Mouse (Mus musculus) MEL (cell line): Measurements from ENCODE around the gene Tollip. TPM values are rescaled to one million over a fixed set of nuclear protein-coding genes. Genes with fewer than 3 reads are reported as not detected.

ENCODE experiments used
- DNase-seq: peaks from one replicate; pipeline ENCODE4 v3.0.0; 2011; ENCODE audit warnings: low read depth, low spot score
- H3K27ac ChIP-seq: 2 replicates; pipeline ENCODE4 v1.5.1; 2012; ENCODE audit warnings: low read depth, mild to moderate bottlenecking, control low read depth, low read length, moderate library complexity; ENCODE audit not compliant: control insufficient read depth
- H3K27me3 ChIP-seq, 2 experiments: fragments of 150-350 bp in 1 of 2; sonication (generic) in 1 of 2; 2 replicates each; pipeline ENCODE4 v1.6.1; 2012; ENCODE audit warnings: low read length in 2 of 2, mild to moderate bottlenecking in 2 of 2, improper control_type of control experiment in 1 of 2, moderate library complexity in 1 of 2; ENCODE audit not compliant: insufficient read depth in 2 of 2, control insufficient read depth in 1 of 2
- H3K36me3 ChIP-seq, 2 experiments: 2 replicates each; pipeline ENCODE4 v1.6.1; 2012 to 2014; ENCODE audit warnings: low read length in 2 of 2, improper control_type of control experiment in 1 of 2, inconsistent platforms in 1 of 2, mild to moderate bottlenecking in 1 of 2; ENCODE audit not compliant: insufficient read depth in 2 of 2, control insufficient read depth in 1 of 2
- H3K4me1 ChIP-seq, 2 experiments: fragments of 150-350 bp in 1 of 2; sonication (generic) in 1 of 2; 2 replicates each; pipeline ENCODE4 v1.6.1; 2012; ENCODE audit warnings: low read length in 2 of 2, improper control_type of control experiment in 1 of 2, mild to moderate bottlenecking in 1 of 2; ENCODE audit not compliant: insufficient read depth in 2 of 2, control insufficient read depth in 1 of 2
- H3K4me3 ChIP-seq, 2 experiments: fragments of 150-350 bp in 1 of 2; sonication (generic) in 1 of 2; 2 replicates each; pipeline ENCODE4 v1.5.1; 2012; ENCODE audit warnings: low read depth in 2 of 2, low read length in 2 of 2, mild to moderate bottlenecking in 2 of 2, moderate library complexity in 2 of 2, control low read depth in 1 of 2, improper control_type of control experiment in 1 of 2; ENCODE audit not compliant: control insufficient read depth in 1 of 2, insufficient read depth in 1 of 2
- H3K79me2 ChIP-seq: 2 replicates; pipeline ENCODE4 v1.6.1; 2012; ENCODE audit warnings: mild to moderate bottlenecking, low read length, moderate library complexity; ENCODE audit not compliant: control insufficient read depth, poor library complexity, insufficient read depth
- H3K9ac ChIP-seq: 2 replicates; pipeline ENCODE4 v1.6.1; 2012; ENCODE audit warnings: low read depth, mild to moderate bottlenecking, control low read depth, low read length, moderate library complexity; ENCODE audit not compliant: control insufficient read depth, poor library complexity, severe bottlenecking
- H3K9me3 ChIP-seq: fragments of 150-350 bp; sonication (generic); replicated peaks from 2 replicates; pipeline ENCODE4 v1.6.1; 2012; ENCODE audit warnings: mild to moderate bottlenecking, low read length, improper control_type of control experiment, moderate library complexity; ENCODE audit not compliant: insufficient read depth
- CHD2 ChIP-seq: IDR thresholded peaks from 2 replicates; pipeline ENCODE4 v1.6.1; 2011; ENCODE audit warnings: low read length, improper control_type of control experiment
- CTCF ChIP-seq, 3 experiments: IDR thresholded peaks in 2 of 3; conservative IDR thresholded peaks in 1 of 3; 2 replicates each; pipeline ENCODE4 v1.5.1; 2011 to 2012; ENCODE audit warnings: low read length in 3 of 3, low read depth in 2 of 3, mild to moderate bottlenecking in 2 of 3, improper control_type of control experiment in 1 of 3, inconsistent platforms in 1 of 3, mixed read lengths in 1 of 3, moderate library complexity in 1 of 3; ENCODE audit not compliant: control insufficient read depth in 1 of 3, insufficient read depth in 1 of 3, poor library complexity in 1 of 3, severe bottlenecking in 1 of 3
- E2F4 ChIP-seq: IDR thresholded peaks from 2 replicates; pipeline ENCODE4 v1.6.1; 2011; ENCODE audit warnings: low read depth, low read length, improper control_type of control experiment, borderline replicate concordance
- ELF1 ChIP-seq: IDR thresholded peaks from 2 replicates; pipeline ENCODE4 v1.6.1; 2014; ENCODE audit warnings: low read depth, mild to moderate bottlenecking, inconsistent platforms, low read length, improper control_type of control experiment, moderate library complexity
- EP300 ChIP-seq, 2 experiments: IDR thresholded peaks; 2 replicates each; pipeline ENCODE4 v1.6.1; 2011; ENCODE audit warnings: improper control_type of control experiment in 2 of 2, low read length in 2 of 2, low read depth in 1 of 2, mild to moderate bottlenecking in 1 of 2
- GABPA ChIP-seq: IDR thresholded peaks from 2 replicates; pipeline ENCODE4 v1.6.1; 2012; ENCODE audit warnings: low read depth, mild to moderate bottlenecking, inconsistent platforms, low read length, improper control_type of control experiment, moderate library complexity
- GATA1 ChIP-seq: IDR thresholded peaks from 2 replicates; pipeline ENCODE4 v1.6.1; 2011; ENCODE audit warnings: low read depth, low read length, improper control_type of control experiment
- JUND ChIP-seq: IDR thresholded peaks from 2 replicates; pipeline ENCODE4 v1.6.1; 2011; ENCODE audit warnings: low read depth, mild to moderate bottlenecking, improper control_type of control experiment, low read length
- MAX ChIP-seq: IDR thresholded peaks from 2 replicates; pipeline ENCODE4 v1.6.1; 2011; ENCODE audit warnings: low read length, improper control_type of control experiment
- MAZ ChIP-seq: IDR thresholded peaks from 2 replicates; pipeline ENCODE4 v1.6.1; 2012; ENCODE audit warnings: low read depth, mild to moderate bottlenecking, inconsistent platforms, low read length, improper control_type of control experiment
- MEF2A ChIP-seq: IDR thresholded peaks from 2 replicates; pipeline ENCODE4 v1.6.1; 2014; ENCODE audit warnings: low read depth, mild to moderate bottlenecking, inconsistent platforms, low read length, improper control_type of control experiment; ENCODE audit not compliant: poor library complexity, insufficient replicate concordance, severe bottlenecking; ENCODE audit errors: extremely low read depth
- MXI1 ChIP-seq: IDR thresholded peaks from 2 replicates; pipeline ENCODE4 v1.6.1; 2011; ENCODE audit warnings: mild to moderate bottlenecking, low read depth, low read length, improper control_type of control experiment
- MYB ChIP-seq: IDR thresholded peaks from 2 replicates; pipeline ENCODE4 v1.6.1; 2011; ENCODE audit warnings: mild to moderate bottlenecking, low read depth, low read length, improper control_type of control experiment
- MYC ChIP-seq: IDR thresholded peaks from 2 replicates; pipeline ENCODE4 v1.6.1; 2011; ENCODE audit warnings: low read depth, mild to moderate bottlenecking, low read length, improper control_type of control experiment, moderate library complexity
- NELFE ChIP-seq: IDR thresholded peaks from 2 replicates; pipeline ENCODE4 v1.6.1; 2011; ENCODE audit warnings: low read depth, low read length, improper control_type of control experiment
- POLR2AphosphoS2 ChIP-seq: IDR thresholded peaks from 2 replicates; pipeline ENCODE4 v1.6.1; 2011; ENCODE audit warnings: low read length, improper control_type of control experiment
- POLR2AphosphoS5 ChIP-seq: IDR thresholded peaks from 2 replicates; pipeline ENCODE4 v1.6.1; 2012; ENCODE audit warnings: low read depth, borderline replicate concordance, mild to moderate bottlenecking, inconsistent platforms, low read length, moderate library complexity, mixed read lengths
- RAD21 ChIP-seq: IDR thresholded peaks from 2 replicates; pipeline ENCODE4 v1.6.1; 2011; ENCODE audit warnings: mild to moderate bottlenecking, low read depth, low read length, improper control_type of control experiment
- RCOR1 ChIP-seq: IDR thresholded peaks from 2 replicates; pipeline ENCODE4 v1.6.1; 2012; ENCODE audit warnings: low read depth, mild to moderate bottlenecking, inconsistent platforms, low read length, improper control_type of control experiment
- SMC3 ChIP-seq: IDR thresholded peaks from 2 replicates; pipeline ENCODE4 v1.6.1; 2011; ENCODE audit warnings: low read depth, low read length, improper control_type of control experiment
- TAL1 ChIP-seq: IDR thresholded peaks from 2 replicates; pipeline ENCODE4 v1.6.1; 2012; ENCODE audit warnings: mild to moderate bottlenecking, inconsistent platforms, low read length, moderate library complexity, mixed read lengths
- TBP ChIP-seq: IDR thresholded peaks from 2 replicates; pipeline ENCODE4 v1.8.0; 2011; ENCODE audit warnings: low read depth, low read length, improper control_type of control experiment
- TCF12 ChIP-seq: IDR thresholded peaks from 2 replicates; pipeline ENCODE4 v1.6.1; 2014; ENCODE audit warnings: low read depth, mild to moderate bottlenecking, inconsistent platforms, low read length, improper control_type of control experiment, moderate library complexity
- USF1 ChIP-seq: IDR thresholded peaks from 2 replicates; pipeline ENCODE4 v1.6.1; 2014; ENCODE audit warnings: low read depth, mild to moderate bottlenecking, inconsistent platforms, low read length, improper control_type of control experiment, moderate library complexity
- USF2 ChIP-seq, 2 experiments: IDR thresholded peaks; 2 replicates each; pipeline ENCODE4 v1.6.1; 2011 to 2012; ENCODE audit warnings: improper control_type of control experiment in 2 of 2, low read length in 2 of 2, borderline replicate concordance in 1 of 2, inconsistent platforms in 1 of 2, low read depth in 1 of 2, mild to moderate bottlenecking in 1 of 2; ENCODE audit not compliant: insufficient read depth in 1 of 2
- ZKSCAN1 ChIP-seq: IDR thresholded peaks from 2 replicates; pipeline ENCODE4 v1.6.1; 2012; ENCODE audit warnings: low read depth, mild to moderate bottlenecking, inconsistent platforms, low read length, improper control_type of control experiment, moderate library complexity
- ZMIZ1 ChIP-seq: IDR thresholded peaks from 2 replicates; pipeline ENCODE4 v1.6.1; 2012; ENCODE audit warnings: low read depth, mild to moderate bottlenecking, inconsistent platforms, low read length, improper control_type of control experiment, moderate library complexity
- ZNF384 ChIP-seq: IDR thresholded peaks from 2 replicates; pipeline ENCODE4 v1.6.1; 2012; ENCODE audit warnings: low read depth, mild to moderate bottlenecking, inconsistent platforms, low read length, improper control_type of control experiment
- polyA plus RNA-seq, 2 experiments: library from polyadenylated mRNA; stranded (reverse) in 1 of 2; unstranded in 1 of 2; fragments of >175 nt in 1 of 2; fragments of >200 nt in 1 of 2; gene quantifications; 2 replicates each; pipeline versions ENCODE4 v1.2.1 to v1.2.4; 2012; ENCODE audit warnings: low replicate concordance in 2 of 2, low read depth in 1 of 2; ENCODE audit not compliant: insufficient read length in 2 of 2, insufficient read depth in 1 of 2, missing spikeins in 1 of 2
- total RNA-seq: library from RNA; depleted of rRNA; stranded (reverse); fragments of 300-350 nt; gene quantifications from 2 replicates; pipeline ENCODE4 v1.2.3, GENCODE M21; 2012

Gene Tollip
- total and polyA plus RNA-seq, 3 experiments: 35.6 to 63.8 (median 53.4) TPM

GRCm38 (mm10) chr7:141878813-141879212, 39.5 kb downstream of the Tollip start:
- H3K4me3 ChIP-seq: no peak overlapping the region

GRCm38 (mm10) chr7:141874891-141875290, 43.4 kb downstream of the Tollip start:
- no peaks in the 10 kb centered on the region for H3K36me3 ChIP-seq
- H3K4me1 ChIP-seq: no peaks in the 10 kb centered on the region
- no peaks in the 10 kb centered on the region for H3K27me3 ChIP-seq
- H3K27ac ChIP-seq: no peak overlapping the region
- DNase-seq: no peak
- TF ChIP-seq RAD21 (no peak), POLR2AphosphoS2 (no peak), EP300 (IDR thresholded peaks at IDR 0.05; ENCODE audit: low read depth in 1 of 2, low read length in 2 of 2) (no peak), MAX (no peak), MYC (no peak), RCOR1 (no peak), MXI1 (no peak), JUND (no peak), MYB (no peak), TBP (no peak), TCF12 (no peak), E2F4 (no peak), GATA1 (no peak), NELFE (no peak), USF2 (IDR thresholded peaks at IDR 0.05; ENCODE audit: borderline replicate concordance in 1 of 2, insufficient read depth in 1 of 2, low read depth in 1 of 2, low read length in 2 of 2) (no peak), MAZ (no peak), USF1 (no peak), SMC3 (no peak), POLR2AphosphoS5 (no peak)
- TF ChIP-seq, all 39 proteins: peak for 0
- no peaks in the 10 kb centered on the region for H3K79me2 ChIP-seq
- H3K9ac ChIP-seq: no peak overlapping the region
- H3K4me3 ChIP-seq: no peak overlapping the region
- no peaks in the 10 kb centered on the region for H3K9me3 ChIP-seq

More at GRCm38 (mm10) chr7:141878813-141879212, 39.5 kb downstream of the Tollip start:
- no peaks in the 10 kb centered on the region for H3K79me2 ChIP-seq
- H3K27ac ChIP-seq: no peak overlapping the region
- H3K36me3 ChIP-seq: peaks cover 0 to 6% of the 10 kb centered on the region in 2 experiments; a peak in 2 of 4 replicates
- H3K27me3 ChIP-seq: no peaks in the 10 kb centered on the region
- H3K4me1 ChIP-seq: no peaks in the 10 kb centered on the region
- no peak for TF ChIP-seq ZNF384
- no peak for TF ChIP-seq EP300 (IDR thresholded peaks at IDR 0.05; ENCODE audit: low read depth in 1 of 2, low read length in 2 of 2)
- TF ChIP-seq MAX: no peak
- TF ChIP-seq MEF2A: no peak
- no peak for TF ChIP-seq GABPA
- no peak for TF ChIP-seq ZKSCAN1
- no peak for TF ChIP-seq SMC3
- TF ChIP-seq CTCF (IDR thresholded peaks at IDR 0.05 in 2 of 3, conservative IDR thresholded peaks at IDR 0.05 in 1 of 3; ENCODE audit: control insufficient read depth in 1 of 3, insufficient read depth in 1 of 3, low read depth in 2 of 3, low read length in 3 of 3, poor library complexity in 1 of 3, severe bottlenecking in 1 of 3): no peak
- TF ChIP-seq POLR2AphosphoS2: no peak
- no peak for TF ChIP-seq MAZ
- no peak for TF ChIP-seq NELFE
- no peak for TF ChIP-seq TAL1
- TF ChIP-seq GATA1: no peak
- TF ChIP-seq MYC: no peak
- no peak for TF ChIP-seq USF1
- TF ChIP-seq CHD2: no peak
- no peak for TF ChIP-seq E2F4
- TF ChIP-seq ZMIZ1: no peak
- TF ChIP-seq ELF1: no peak
- no peak for TF ChIP-seq TBP
- TF ChIP-seq, all 39 proteins: peak for 0
- H3K9ac ChIP-seq: no peak overlapping the region
- H3K9me3 ChIP-seq: no peaks in the 10 kb centered on the region
- DNase-seq: no peak
